ENCODE assay signal across 8 mouse cellular contexts in genomic region chr10:94521107-94521401, GRCm38 (mm10).
DNase-seq lines count a peak whose midpoint lies in the region; ATAC-seq lines count a peak whose summit lies in the region.

No protein-coding gene starts in this region.

- H3K4me1 ChIP-seq in heart, embryonic 10.5 days = peaks cover 74% of the 10 kb centered on the region
- peaks cover 13% of the 10 kb centered on the region for H3K4me1 ChIP-seq in intestine, embryonic 15.5 days (replicated peaks)

- H3K36me3 ChIP-seq in heart, embryonic 10.5 days = no peaks in the 10 kb centered on the region
- H3K36me3 ChIP-seq in intestine, embryonic 15.5 days = no peaks in the 10 kb centered on the region

- WGBS in heart, embryonic 10.5 days = 18% methylated on average over 3 of the region's 3 CpGs
- WGBS in intestine, embryonic 15.5 days = 58% methylated on average over 3 of the region's 3 CpGs

- no peak overlapping the region for H3K4me2 ChIP-seq in intestine, embryonic 15.5 days (replicated peaks)

- H3K4me3 ChIP-seq in heart, embryonic 10.5 days = peak overlapping the region; percentile 35; the same call in 1 of the 2 replicates
- no peak overlapping the region for H3K4me3 ChIP-seq in intestine, embryonic 15.5 days (replicated peaks)

- peak; percentile 13; the same call in 1 of the 2 replicates for ATAC-seq in intestine, embryonic 15.5 days
- no peak for ATAC-seq in megakaryocyte, adult 5-6 weeks (ENCODE audit: poor library complexity, severe bottlenecking)

- peak overlapping the region; percentile 82 for H3K27ac ChIP-seq in heart, embryonic 10.5 days
- no peak overlapping the region for H3K27ac ChIP-seq in intestine, embryonic 15.5 days

- no peaks in the 10 kb centered on the region for H3K27me3 ChIP-seq in heart, embryonic 10.5 days (ENCODE audit: insufficient read depth, poor library complexity, severe bottlenecking)
- H3K27me3 ChIP-seq in intestine, embryonic 15.5 days (replicated peaks) = no peaks in the 10 kb centered on the region

- H3K9ac ChIP-seq in intestine, embryonic 15.5 days = no peak overlapping the region

- H3K9me3 ChIP-seq in heart, embryonic 10.5 days = no peaks in the 10 kb centered on the region
- H3K9me3 ChIP-seq in intestine, embryonic 15.5 days = no peaks in the 10 kb centered on the region

- no peak for DNase-seq in heart, embryonic 10.5 days (ENCODE audit: low spot score)
- DNase-seq in heart, adult 11 months = no peak
- peak; percentile 59 for DNase-seq in thymus, postnatal 0 days (ENCODE audit: low spot score)
- no peak for DNase-seq in thymus, postnatal 4 days
- DNase-seq in ovary, postnatal 36 days (ENCODE audit: low spot score) = no peak
- DNase-seq in T-cell, adult 2 months (ENCODE audit: low spot score) = no peak
